Mouse (Mus musculus): Measurements from ENCODE around the gene Nynrin.

The Nynrin gene

DNA sequence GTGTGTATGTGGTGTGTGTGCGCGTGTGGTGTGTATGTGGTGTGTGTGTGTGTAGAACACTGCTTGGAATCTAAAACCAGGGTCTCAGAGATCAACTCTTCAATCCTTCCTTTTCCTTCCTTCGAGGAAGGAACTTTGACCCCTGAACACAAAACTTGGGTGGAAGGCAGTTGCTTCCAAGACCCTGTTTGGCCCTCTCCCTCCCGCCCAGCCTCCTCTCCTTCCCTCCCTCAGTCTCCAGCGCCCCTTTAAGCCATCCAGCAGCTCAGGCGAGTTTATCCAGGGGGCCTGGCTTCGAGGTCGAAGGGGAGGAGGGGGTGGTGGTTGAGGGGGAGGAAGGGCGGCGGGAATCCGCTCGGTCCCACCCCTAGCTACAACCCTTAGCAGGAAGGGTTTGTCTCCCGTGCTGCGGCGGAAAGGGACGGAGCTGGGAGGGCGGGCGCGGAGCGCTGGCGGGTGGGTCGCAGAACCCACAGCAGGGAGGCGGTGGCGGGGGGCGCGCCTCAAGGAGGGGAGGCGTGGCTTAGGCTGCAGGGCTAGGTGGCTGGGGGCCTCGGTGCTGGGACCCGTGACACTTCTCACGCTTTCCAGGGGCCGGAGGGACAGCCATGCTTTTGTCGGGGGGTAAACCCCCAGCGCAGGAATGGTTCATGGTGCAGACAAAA is at the start of gene Nynrin:
Gene Nynrin (plus strand): TSS at position 390 of the 665 bp plus-strand sequence.
- DNase-seq (ENCODE audit: low read depth) = peak; percentile 80

DNA sequence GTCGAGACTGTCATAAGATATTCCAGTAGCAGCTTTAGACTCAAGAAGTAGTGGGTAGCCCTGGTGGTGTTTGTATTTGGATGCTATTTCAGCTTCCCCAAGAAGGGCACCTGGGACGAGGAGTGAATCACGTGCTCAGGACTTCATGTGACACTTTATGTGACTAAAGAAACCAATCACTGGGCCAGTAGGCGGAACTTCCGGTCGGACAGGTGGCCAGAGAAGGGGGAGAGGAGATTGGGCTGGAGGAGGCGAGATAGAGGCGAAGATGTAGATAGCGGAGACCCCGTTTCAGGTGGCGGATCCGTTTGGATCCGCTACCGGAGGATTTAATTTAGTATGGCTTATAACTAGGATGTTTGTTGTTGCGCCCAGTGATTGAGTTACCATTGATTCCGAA is 38.9 kb upstream of the Nynrin start:
- no peak for DNase-seq (ENCODE audit: low read depth)

DNA sequence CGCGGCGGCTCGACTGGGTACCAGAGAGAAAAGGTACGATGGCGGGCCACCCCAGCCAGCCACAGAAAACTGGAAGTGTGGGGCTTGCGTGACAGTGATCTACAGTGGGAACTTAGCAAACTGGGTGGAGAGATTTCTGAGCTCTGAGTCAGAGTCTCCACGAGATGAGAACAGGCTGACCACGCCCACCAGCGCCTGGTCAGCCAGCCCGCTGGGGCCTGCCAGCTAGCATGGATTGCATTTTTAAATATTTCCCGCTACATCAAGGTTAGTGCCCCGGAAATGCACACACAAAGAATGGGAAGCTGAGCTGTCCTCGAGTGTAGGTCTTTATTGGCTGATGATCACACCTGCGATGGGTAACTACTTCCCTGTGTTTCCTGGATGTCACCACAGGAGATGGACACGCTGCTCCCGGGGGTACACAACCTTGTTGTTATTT is 38.5 kb upstream of the Nynrin start:
- DNase-seq (ENCODE audit: low read depth) = peak; percentile 31

DNA sequence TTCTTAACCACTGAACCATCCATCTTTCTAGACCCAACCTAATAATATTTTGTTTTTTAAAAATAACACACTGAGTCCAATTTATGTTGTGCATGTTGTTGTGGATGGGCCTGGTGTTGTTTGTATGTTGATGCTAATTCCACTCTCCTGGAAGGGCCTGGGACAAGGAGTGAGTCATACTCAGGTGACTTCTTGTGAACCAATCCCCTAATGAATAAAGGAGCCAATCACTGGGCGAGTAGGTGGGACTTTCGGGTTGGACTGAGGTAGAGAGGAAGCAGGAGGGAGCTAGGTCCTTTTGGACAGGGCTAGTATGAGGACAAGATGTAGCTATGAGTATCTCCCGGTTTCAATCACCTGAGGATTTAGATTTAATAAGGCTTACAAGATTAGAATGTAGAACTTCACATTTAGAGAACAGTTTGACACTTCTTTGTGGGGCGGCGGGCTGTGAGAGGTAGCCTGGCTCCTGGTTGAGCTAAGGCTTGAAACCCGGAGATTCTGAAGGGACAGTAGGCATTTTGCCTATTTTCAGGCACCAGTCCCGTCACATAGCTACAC is 33.9 kb upstream of the Nynrin start:
- DNase-seq (ENCODE audit: low read depth) = peak; percentile 32

DNA sequence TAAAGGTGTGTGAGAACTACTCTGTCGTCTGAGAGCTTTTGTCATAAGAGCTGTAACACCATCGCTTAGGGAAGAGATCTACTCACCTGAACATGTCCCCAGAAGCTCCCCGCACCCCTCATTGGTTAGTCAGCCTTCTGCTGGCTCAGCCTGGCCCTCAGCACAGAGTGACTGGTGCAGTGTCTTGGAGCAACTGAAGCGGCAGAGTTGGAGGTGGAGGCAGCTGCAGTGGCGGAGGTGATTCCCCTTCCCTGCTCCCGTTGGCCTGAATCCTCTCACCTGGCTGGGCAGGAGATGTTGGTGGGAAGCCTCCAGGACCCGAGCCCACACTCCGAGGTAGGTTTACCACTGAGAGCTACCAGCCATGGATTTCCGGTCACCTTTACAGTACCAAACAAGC is 33.2 kb upstream of the Nynrin start:
- no peak for DNase-seq (ENCODE audit: low read depth)

DNA sequence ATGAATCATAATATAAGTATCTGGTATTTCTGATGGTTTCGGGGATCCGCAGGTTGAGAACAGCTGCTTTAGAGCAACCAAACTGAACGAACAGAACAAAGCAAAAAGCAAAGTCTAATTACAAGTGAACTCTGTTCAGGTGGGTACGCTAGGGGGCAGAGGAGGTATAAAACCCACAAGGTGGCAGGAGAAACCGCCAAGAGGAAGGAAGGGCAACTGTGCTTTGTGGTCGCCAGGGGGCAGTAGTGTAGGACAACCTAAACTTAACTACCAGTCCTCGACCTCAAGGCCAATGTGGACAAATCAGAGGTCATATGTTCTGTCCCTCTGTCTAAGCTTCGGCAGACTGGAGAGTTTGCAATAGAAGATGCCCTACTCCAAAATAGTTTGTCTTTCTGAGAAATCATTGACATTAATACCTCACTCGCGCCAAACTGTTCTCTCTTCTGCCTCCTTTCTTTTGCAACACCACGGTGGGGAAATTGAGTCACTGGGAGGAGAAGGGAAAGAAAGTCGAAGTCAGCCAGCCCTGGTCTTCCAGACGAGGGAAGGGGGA is 31.3 kb upstream of the Nynrin start:
- DNase-seq (ENCODE audit: low read depth) = peak; percentile 95

DNA sequence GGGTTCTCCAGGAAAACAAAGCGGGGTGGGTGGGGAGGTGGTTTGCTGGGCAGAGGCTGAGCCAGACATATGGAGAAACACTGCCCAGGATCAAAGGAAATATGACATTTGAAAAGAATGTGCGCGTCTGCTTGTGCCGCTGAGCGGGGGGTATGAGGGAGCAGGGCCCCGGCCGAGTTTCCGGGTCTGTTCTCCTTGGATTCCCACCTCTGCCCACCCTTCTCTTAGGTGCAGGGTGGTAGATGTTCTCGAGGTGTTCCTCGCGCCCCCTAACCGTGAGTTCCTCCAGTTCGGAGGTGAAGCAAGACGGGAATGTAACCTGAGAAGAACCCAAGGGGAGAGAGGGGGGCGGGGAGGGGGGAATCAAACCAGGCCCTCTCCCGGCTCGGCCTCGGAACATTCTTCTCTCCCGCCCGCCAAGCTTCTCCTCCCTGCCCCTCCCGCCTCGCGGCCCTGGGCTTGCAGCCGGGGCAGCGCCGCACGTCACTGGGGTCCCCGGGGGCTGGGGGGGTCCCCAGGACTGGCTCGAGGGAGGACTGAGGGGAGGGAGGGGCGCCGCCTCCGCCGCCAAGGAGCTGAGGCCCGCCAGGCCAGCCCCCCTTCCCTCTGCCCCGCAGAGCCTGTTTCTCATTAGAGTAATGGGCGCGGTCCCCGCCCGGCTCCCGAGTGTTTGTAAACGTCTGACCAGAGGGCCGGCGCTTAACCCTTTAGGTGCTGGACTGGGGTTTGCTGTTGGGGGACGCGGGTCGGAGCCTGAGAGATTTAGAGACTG is 30.6 kb upstream of the Nynrin start, which contains the start of gene Nfatc4:
Gene Nfatc4 (plus strand): TSS at position 154 of the 772 bp plus-strand sequence.
- peak; percentile 59 for DNase-seq (ENCODE audit: low read depth)

DNA sequence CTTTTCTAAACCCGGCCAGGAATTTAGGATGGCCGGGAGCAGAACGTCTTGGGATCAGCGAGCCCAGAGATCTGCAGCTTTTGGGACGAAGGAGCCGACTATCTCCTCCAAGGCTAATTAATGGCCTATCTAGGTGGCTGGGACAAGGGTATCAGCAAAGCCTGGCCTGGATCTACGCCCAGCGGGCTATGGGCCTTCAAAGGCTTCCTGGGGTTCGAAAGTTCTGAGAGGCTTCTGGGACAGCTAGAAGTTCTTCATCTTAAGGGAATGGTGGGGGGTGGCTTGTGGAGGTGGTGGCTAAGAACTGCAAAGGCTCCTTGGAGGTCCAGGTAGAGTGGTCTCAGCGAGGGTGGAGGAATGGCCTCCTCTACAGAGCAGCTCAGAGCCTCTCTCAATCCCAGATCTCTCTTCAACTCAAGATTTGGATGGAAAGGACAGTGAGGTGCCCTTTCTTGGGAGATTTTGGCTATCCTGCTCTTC is 29.8 kb upstream of the Nynrin start:
- DNase-seq (ENCODE audit: low read depth) = no peak

DNA sequence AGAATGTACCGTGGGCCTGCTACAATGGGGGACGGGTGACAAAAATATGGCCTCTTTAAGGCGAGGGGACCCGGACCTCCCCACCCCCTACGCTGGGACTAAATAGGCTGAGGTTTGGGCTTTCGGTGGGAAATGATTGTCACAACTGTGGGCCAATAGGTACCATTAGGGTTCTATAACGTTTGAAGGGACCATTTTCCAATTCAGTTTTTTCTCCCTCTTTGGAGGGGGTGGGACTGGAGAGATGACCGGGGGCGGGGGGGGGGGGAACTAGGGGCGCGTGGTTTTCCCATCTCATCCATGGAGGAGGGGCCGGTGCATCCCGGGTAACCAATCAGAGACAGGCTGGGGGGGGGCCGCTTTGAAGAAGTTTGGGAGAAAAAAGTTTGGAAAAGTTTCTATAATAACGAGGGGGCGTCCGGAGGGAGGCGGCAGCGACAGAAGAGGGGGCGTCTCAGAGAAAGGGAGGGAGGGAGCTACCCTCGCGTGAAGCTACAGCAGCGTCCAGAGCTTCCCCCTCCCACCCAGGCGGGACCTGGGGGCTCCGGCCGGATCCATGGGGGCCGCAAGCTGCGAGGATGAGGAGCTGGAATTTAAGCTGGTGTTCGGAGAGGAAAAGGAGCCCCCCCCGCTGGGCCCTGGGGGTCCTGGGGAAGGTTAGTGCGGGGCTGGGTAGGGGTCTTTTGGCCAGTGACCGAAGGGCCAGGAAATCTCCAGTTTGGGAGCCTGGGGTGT is 29.2 kb upstream of the Nynrin start:
- no peak for DNase-seq (ENCODE audit: low read depth)

DNA sequence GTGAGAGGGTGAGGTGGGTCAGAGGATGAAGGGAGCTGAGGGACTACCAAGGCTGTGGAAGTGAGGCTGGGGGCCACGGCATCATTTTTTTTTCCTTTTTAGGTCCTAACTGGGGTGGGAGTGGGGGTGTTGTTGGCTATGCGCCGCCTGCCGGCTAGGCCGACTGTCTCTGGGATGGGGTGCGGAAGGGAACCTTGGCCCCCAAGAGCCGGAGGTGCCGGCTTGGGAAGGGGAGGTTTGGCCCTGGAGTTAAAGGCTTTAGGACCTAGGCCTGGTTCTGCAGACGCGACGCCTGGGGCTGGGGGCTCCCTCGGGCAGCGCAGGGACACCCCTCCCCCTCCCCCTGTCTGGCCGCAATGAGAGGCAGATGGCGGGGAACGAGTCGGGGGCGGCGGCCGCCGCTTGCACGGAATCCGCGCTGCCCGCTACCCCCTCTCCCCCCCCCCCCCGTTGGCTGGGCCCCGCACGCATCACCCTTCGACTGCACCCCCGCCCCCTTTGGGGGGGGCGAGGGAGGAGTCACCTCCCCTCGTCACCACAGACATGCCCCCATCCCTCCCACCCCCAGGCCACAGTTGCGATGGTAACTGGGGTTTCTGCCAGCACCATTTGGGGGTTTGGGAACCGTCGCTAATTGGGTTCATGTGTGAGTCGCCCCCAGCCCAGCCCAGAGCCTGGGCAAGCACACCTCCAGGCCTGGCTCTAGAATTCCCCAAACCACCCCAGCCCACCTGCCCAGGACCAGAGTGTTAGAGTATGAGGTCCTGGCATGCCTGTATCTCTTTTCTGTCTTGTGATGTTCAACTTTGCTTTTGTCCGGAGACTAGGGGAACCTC is 28.4 kb upstream of the Nynrin start:
- no peak for DNase-seq (ENCODE audit: low read depth)

DNA sequence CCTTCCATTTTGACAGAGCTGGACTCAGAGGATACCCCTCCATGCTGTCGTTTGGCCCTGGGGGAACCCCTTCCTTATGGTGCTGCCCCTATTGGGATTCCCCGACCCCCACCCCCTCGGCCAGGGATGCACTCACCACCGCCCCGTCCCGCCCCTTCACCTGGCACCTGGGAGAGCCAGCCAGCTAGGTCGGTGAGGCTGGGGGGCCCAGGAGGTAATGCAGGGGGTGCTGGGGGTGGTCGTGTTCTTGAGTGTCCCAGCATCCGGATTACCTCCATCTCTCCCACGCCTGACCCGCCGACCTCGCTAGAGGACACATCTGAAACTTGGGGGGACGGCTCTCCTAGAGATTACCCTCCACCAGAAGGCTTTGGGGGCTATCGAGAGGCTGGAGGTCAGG is 27.7 kb upstream of the Nynrin start:
- no peak for DNase-seq (ENCODE audit: low read depth)

DNA sequence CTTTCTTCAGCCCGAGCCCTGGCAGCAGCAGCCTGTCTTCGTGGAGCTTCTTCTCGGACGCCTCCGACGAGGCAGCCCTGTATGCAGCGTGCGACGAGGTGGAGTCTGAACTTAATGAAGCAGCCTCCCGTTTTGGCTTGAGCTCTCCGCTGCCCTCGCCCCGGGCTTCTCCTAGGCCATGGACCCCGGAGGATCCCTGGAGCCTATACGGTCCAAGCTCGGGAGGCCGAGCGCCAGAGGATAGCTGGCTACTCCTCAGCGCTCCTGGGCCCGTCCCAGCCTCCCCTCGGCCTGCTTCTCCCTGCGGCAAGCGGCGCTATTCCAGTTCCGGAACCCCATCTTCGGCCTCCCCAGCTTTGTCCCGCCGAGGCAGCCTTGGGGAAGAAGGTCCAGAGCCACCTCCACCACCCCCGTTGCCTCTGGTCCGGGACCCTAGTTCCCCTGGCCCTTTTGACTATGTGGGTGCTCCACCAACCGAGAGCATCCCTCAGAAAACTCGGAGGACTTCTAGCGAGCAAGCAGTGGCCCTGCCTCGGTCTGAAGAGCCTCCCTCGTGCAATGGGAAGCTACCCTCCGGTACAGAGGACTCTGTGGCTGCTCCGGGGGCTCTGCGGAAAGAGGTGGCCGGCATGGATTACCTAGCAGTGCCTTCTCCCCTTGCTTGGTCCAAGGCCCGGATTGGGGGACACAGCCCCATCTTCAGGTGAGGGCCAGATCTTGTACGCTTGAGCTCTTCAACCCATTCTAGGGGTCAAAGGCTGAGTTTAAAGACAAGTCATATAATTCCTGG is 27.1 kb upstream of the Nynrin start:
- no peak for DNase-seq (ENCODE audit: low read depth)

DNA sequence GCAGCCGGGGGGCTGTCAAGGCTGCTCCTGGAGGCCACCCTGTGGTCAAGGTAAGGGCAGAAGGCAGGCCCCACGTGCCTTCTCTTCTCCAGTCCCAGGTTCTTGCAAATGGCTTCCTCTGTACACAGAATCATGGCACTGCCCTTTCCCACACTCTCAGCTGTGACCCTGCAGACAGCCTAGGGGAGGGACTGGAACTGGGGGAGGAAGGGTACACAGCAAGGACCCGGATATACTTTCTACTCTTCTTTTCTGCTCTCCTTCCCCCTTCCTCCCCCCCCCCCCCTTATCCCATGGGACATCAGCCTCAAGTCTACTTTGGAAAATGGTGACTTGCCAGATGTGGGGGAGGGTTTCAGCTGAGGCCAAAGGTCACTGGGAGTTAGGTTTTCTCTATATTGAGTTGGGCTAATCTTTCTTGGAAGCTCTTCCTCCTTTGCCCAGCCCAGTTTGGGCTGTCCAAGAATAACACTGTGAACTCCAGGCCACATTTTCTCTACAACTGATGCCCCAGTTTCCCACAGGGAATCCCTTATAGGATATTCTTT is 25.0 kb upstream of the Nynrin start:
- DNase-seq (ENCODE audit: low read depth) = no peak

DNA sequence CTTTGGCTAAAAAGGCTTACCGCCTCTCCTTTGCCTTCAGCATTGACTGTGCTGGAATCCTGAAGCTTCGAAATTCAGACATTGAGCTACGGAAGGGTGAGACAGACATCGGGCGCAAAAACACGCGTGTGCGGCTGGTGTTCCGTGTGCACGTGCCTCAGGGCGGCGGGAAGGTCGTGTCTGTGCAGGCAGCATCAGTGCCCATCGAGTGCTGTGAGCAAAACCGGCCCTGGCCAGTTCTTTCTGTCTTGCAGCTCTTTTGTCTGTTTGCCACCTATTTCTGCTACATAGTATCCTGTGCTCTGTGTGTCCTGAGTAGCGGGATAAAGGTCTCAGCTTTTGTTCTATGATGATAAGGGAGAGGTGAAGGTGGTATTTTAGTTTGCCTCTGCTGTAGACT is 24.0 kb upstream of the Nynrin start:
- DNase-seq (ENCODE audit: low read depth) = no peak

DNA sequence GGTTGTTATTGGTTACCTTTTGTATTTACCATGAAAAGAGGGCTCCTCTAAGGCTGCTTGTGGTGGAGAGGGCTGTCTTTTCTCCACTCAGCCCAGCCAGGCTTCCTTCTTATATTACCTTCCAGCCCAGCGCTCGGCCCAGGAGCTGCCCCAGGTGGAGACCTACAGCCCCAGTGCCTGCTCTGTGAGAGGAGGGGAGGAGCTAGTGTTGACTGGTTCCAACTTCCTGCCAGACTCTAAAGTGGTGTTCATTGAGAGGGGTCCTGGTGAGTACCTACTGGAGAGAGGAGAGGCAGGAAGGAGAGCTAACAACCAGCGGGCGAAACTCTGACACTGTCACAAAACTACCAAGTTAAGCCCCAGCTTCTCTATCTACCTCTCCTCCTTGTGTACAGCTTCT is 23.5 kb upstream of the Nynrin start:
- no peak for DNase-seq (ENCODE audit: low read depth)

DNA sequence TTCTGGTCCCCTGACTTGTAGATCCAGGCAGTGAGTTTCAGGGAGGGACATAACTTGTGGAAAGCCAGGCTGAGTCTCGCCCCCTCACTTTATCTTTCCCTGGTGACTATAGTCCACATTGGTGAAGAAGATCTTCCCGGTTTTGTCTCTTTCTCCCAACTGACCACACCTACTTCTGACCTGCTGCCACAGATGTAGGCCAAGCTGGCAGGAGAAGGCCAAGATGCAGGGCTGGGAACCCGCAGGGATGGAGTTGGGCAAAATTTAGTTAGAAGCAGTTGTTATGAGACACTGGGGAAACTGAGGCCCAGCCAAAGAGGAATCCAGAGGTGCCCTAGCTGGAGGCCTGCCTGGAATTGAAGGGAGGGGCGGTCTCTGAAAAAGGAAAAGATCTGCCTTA is 20.7 kb upstream of the Nynrin start:
- DNase-seq (ENCODE audit: low read depth) = no peak

DNA sequence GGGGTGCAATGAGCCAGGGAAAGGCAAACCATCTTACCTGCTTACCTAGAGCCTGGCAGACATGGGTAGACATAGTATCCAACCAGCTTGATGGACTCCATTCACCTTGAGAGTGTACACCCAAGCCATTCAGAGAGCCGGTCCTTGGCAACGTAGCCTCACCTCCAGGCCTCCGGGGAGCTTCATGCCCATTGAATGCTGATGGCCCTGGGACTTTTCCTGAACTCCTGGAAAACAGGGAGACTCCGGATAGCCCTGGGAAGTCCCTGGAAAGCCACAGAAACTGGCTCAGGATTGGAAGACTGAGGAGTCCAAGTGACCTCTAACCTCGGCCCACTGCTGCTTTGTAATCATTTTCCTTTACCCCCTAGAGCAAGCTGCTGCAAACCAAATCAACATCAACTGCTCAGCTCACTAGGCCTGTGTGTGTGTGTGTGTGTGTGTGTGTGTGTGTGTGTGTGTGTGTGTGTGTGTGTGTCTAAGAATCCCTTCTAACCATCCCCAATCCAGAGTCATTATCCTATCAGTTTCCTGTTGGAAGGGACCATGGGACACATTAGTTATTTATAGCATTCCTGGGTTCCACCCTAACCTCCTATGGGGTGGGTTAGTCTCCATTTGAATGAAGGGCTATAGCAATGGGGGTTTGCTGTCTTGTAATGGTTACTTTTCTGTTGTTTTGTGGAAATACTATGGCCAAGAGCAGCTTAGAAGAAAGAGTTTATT is 18.8 kb upstream of the Nynrin start:
- no peak for DNase-seq (ENCODE audit: low read depth)

DNA sequence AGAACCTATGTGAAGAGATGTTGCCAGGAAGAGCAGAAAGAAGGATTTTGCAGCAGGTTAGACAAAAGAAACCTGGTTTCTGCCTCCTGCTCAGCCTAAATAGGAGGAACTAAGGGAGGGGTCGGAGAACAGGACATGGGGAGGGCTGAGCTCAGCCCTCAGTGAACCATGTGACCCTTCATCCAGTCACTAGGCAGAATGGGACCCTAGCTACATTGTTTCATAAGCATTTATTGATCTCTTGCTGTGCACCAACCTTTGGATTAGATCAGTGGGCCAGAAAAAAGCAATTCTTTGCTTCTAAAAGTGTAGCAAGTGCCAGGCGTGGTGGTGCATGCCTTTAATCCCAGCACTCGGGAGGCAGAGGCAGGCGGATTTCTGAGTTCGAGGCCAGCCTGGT is 15.5 kb upstream of the Nynrin start:
- no peak for DNase-seq (ENCODE audit: low read depth)

DNA sequence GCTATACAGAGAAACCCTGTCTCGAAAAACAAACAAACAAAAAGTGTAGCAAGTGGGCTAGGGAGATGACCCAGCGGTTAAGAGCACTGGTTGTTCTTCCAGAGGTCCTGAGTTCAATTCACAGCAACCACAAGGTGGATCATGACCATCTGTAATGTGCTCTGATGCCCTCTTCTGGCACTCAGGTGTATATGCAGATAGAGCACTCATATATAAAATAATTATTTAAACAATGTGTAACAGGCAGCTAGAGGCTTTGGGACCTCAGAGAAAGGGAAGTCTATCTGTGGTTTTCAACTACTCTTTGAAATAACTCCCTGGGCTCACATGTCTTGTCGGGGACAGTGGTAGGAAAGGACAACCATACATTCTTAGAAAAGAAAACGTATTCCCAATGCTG is 15.1 kb upstream of the Nynrin start:
- DNase-seq (ENCODE audit: low read depth) = peak; percentile 57
